Mouse (Mus musculus) ES-E14 (cell line): ENCODE measurements around the gene Lamb3. TPM values are rescaled to one million over a fixed set of nuclear protein-coding genes. Genes with fewer than 3 reads are reported as not detected.

Experiments used
- DNase-seq: peaks from one replicate; pipeline ENCODE4 v3.0.0-alpha.2; 2013; ENCODE audit warnings: low read depth, low spot score
- H3K27ac ChIP-seq: 2 replicates; pipeline ENCODE4 v1.5.1; 2012; ENCODE audit warnings: low read depth, mild to moderate bottlenecking, low read length, moderate library complexity, mixed read lengths; ENCODE audit not compliant: poor library complexity, insufficient read depth, severe bottlenecking
- H3K36me3 ChIP-seq: 2 replicates; pipeline ENCODE4 v1.6.1; 2012; ENCODE audit warnings: mild to moderate bottlenecking, low read length, moderate library complexity, mixed read lengths; ENCODE audit not compliant: control insufficient read depth, poor library complexity, insufficient read depth, severe bottlenecking
- H3K4me1 ChIP-seq, 2 experiments: fragments of 150-350 bp in 1 of 2; sonication (generic) in 1 of 2; 2 replicates each; pipeline ENCODE4 v1.6.1; 2012; ENCODE audit warnings: low read length in 2 of 2, mild to moderate bottlenecking in 1 of 2, mixed read lengths in 1 of 2; ENCODE audit not compliant: control insufficient read depth in 2 of 2, insufficient read depth in 2 of 2, poor library complexity in 1 of 2
- H3K4me3 ChIP-seq, 2 experiments: fragments of 150-350 bp in 1 of 2; sonication (generic) in 1 of 2; 2 replicates each; pipeline ENCODE4 v1.5.1; 2012; ENCODE audit warnings: low read length in 2 of 2, low read depth in 1 of 2, mild to moderate bottlenecking in 1 of 2, mixed read lengths in 1 of 2; ENCODE audit not compliant: insufficient read depth in 1 of 2, poor library complexity in 1 of 2, severe bottlenecking in 1 of 2
- H3K9ac ChIP-seq: 2 replicates; pipeline ENCODE4 v1.6.1; 2012; ENCODE audit warnings: low read depth, mild to moderate bottlenecking, low read length, mixed read lengths; ENCODE audit not compliant: poor library complexity, insufficient read depth, severe bottlenecking
- H3K9me3 ChIP-seq: fragments of 150-350 bp; sonication (generic); 2 replicates; pipeline ENCODE4 v1.6.1; 2012; ENCODE audit warnings: low read depth, mild to moderate bottlenecking, low read length; ENCODE audit not compliant: control insufficient read depth, insufficient read depth
- CHD2 ChIP-seq: IDR thresholded peaks from 2 replicates; pipeline ENCODE4 v1.6.1; 2014; ENCODE audit warnings: mild to moderate bottlenecking, low read depth, low read length, inconsistent platforms
- HCFC1 ChIP-seq: IDR thresholded peaks from 2 replicates; pipeline ENCODE4 v1.6.1; 2012; ENCODE audit warnings: low read length, inconsistent platforms, borderline replicate concordance; ENCODE audit not compliant: insufficient read depth
- MAFK ChIP-seq: IDR thresholded peaks from 2 replicates; pipeline ENCODE4 v1.6.1; 2014; ENCODE audit warnings: mild to moderate bottlenecking, low read depth, low read length, inconsistent platforms; ENCODE audit not compliant: insufficient read depth
- ZC3H11A ChIP-seq: IDR thresholded peaks from 2 replicates; pipeline ENCODE4 v1.6.1; 2012; ENCODE audit warnings: low read depth, mild to moderate bottlenecking, inconsistent platforms, low read length, borderline replicate concordance
- ZNF384 ChIP-seq: IDR thresholded peaks from 2 replicates; pipeline ENCODE4 v1.6.1; 2012; ENCODE audit warnings: low read depth, low read length, inconsistent platforms
- in situ Hi-C, 2 experiments: fragments of 600-800 bp; cut with MboI; formaldehyde crosslinking; loops; one replicate each; pipeline ENCODE4 v1.15.1; 2025; ENCODE audit warnings: low sequenced_read_pairs in 2 of 2, inconsistent platforms in 1 of 2; ENCODE audit not compliant: unreplicated experiment in 2 of 2
- total RNA-seq: library from RNA; depleted of rRNA; stranded (reverse); fragments of 300-350 nt; gene quantifications from 2 replicates; pipeline ENCODE4 v1.2.3, GENCODE M21; 2012

Gene Lamb3
- total RNA-seq, 1 experiment: 2.9 TPM

GRCm38 (mm10) chr1:193337018-193337321 lies 129.5 kb downstream of the Lamb3 start:
- TF ChIP-seq ZNF384 (no peak), MAFK (no peak), ZC3H11A (no peak), CHD2 (no peak), HCFC1 (no peak)
- Histone ChIP-seq H3K4me3 (no peak overlapping the region), H3K4me1 (no peaks in the 10 kb centered on the region), H3K9me3 (no peaks in the 10 kb centered on the region), H3K36me3 (no peaks in the 10 kb centered on the region), H3K9ac (no peak overlapping the region), H3K27ac (no peak overlapping the region)
- no peak for DNase-seq
- in situ Hi-C loops: no loop called here

DNA sequence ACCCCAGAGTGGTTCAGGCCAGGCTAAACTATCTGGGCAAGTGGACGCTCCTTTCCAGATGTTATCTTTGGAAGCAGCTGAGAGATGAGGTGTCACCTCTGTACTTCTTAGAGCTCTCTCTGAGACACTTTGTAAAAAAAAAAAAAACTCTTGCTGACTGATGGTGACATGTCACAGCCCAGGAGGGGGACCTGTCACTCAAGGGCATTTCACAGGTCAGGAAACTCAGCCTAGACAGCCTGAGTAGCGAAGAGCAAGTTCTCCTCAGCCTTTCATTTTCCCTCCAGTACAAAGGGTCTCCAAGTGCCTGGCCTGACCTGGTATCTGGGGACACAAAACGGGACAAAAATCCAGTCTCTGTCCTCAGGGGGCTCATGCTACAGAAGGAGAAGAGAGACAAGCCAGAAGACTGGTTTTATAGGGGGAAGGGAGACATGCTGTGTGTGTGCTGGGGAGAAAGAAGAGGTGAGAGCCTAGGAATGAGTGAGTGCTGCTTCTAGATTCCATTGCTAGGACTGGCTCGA lies 130.3 kb downstream of the Lamb3 start:
- H3K4me1 ChIP-seq: no peaks in the 10 kb centered on the region
- no peaks in the 10 kb centered on the region for H3K9me3 ChIP-seq
- in situ Hi-C loops: no loop called here

DNA sequence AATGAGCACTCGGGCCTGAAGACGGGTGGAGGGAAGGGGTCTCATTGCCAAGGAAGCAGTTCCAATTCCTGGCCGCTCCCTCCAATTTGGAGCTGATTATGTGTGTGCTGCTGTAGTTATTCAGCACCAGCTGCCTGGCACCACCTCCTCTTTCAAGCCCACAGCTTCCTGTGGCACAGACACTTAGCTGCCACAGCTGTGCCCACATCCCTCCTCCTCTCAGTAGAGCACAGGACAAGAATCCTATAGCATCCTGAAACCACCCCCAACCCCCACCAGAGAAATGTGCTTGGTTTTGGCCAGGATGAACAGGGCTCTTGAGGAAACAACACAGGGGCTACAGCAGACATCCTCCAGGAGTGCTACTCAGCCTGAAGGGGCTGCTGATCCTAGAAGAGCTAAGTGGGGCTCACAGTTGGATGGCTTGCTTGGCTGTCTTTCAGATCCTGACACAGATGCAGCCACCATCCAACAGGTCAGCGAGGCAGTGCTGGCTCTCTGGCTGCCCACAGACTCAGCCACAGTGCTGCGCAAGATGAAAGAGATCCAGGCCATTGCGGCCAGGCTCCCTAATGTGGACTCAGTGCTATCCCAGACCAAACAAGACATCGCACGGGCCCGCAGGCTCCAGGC lies 131.0 kb downstream of the Lamb3 start:
- Histone ChIP-seq H3K4me3 (no peak overlapping the region), H3K9ac (no peak overlapping the region), H3K4me1 (no peaks in the 10 kb centered on the region), H3K9me3 (no peaks in the 10 kb centered on the region), H3K27ac (no peak overlapping the region), H3K36me3 (no peaks in the 10 kb centered on the region)
- in situ Hi-C loops: no loop called here
- DNase-seq: no peak
- TF ChIP-seq CHD2 (no peak), HCFC1 (no peak), ZC3H11A (no peak), MAFK (no peak), ZNF384 (no peak)

More for the DNA sequence above, 130.3 kb downstream of the Lamb3 start:
- H3K4me3 ChIP-seq: no peak overlapping the region
- H3K9ac ChIP-seq: no peak overlapping the region
- no peak for DNase-seq
- H3K27ac ChIP-seq: no peak overlapping the region
- H3K36me3 ChIP-seq: no peaks in the 10 kb centered on the region
- TF ChIP-seq MAFK: no peak
- TF ChIP-seq ZNF384: no peak
- TF ChIP-seq ZC3H11A: no peak
- no peak for TF ChIP-seq CHD2
- no peak for TF ChIP-seq HCFC1

DNA sequence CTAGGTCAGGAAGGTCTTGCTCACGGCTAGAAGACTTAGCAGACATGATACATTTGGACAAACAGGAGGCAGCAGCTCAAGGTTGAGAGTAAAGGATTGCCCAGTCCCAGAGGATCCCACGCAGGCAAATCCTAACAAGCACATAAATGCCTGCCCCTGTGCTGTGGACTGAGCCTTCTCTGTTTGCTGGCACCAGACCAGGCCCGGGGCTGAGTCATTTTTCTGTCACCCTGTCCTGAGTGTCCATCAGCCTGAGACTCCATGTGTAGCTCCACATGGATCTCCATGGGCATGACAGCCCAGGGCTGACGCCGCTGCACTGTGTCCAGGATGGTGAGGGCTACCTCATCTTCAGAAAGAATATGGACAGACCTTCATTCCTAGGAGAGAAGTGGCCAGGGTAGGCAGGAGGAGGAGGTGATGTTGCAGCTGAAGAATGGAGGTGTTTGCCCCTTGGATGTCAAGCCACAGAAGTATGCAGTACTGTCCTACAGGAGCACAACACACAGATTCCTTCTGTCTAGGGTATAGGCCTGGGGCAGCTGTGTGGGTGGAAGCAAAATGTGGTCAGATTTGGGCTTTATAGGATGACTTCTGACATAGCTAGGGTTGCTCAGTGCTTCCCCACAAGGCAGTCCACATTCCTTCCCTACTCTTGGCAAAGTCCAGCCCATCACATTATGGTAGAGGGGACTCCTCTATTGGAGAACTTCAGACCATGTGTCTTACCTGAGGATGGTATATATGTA lies 134.9 kb downstream of the Lamb3 start:
- Histone ChIP-seq H3K4me3 (no peak overlapping the region), H3K9ac (no peak overlapping the region), H3K27ac (no peak overlapping the region), H3K9me3 (no peaks in the 10 kb centered on the region), H3K4me1 (no peaks in the 10 kb centered on the region), H3K36me3 (no peaks in the 10 kb centered on the region)
- in situ Hi-C loops: no loop called here
- DNase-seq: no peak
- no peak for TF ChIP-seq ZNF384
- TF ChIP-seq ZC3H11A: no peak
- TF ChIP-seq CHD2: no peak
- no peak for TF ChIP-seq HCFC1
- TF ChIP-seq MAFK: no peak

DNA sequence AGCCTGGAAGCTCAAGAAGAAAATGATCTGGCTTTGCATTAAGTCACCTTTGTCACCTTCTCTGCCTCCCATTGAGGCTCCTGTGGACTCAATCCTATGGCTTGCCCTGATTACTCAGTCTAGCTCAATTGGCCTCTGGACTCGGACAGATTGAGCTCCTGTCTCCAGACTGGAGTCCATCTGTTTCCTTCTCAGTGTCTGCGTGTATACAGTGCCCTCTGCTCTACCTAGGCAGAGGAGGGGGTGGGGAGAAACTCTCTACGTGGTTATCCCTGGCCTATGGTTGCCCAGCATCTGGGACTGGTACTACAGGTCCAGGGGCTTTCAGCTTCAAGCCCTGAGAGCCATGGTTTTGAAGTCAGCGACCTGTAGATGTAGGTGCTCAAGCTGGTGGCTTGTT lies 136.4 kb downstream of the Lamb3 start:
- no peak for TF ChIP-seq HCFC1
- no peak for TF ChIP-seq ZC3H11A
- DNase-seq: no peak
- no peaks in the 10 kb centered on the region for H3K9me3 ChIP-seq
- H3K4me1 ChIP-seq: no peaks in the 10 kb centered on the region
- in situ Hi-C loops: no loop called here
- no peak overlapping the region for H3K9ac ChIP-seq
- H3K27ac ChIP-seq: no peak overlapping the region
- no peak overlapping the region for H3K4me3 ChIP-seq
- no peaks in the 10 kb centered on the region for H3K36me3 ChIP-seq
